Mouse (Mus musculus): ENCODE measurements at regions not wholly inside any gene's neighbourhood (a gene's known extent, or its start where the extent isn't known, plus 50 kb on each side); places are given as distances from the start of the nearest gene placed in this dataset.

GRCm38 (mm10) chr2:92711122-92711777, 111.7 kb downstream of the Chst1 start:
- TF ChIP-seq POLR2A (IDR thresholded peaks at IDR 0.05; ENCODE audit: low read depth, low read length) (no peak), CTCF (IDR thresholded peaks at IDR 0.05; ENCODE audit: extremely low read depth, insufficient read depth, insufficient read length, insufficient replicate concordance) (no peak)
